Mouse (Mus musculus): ENCODE measurements at regions not wholly inside any gene's neighbourhood (a gene's known extent, or its start where the extent isn't known, plus 50 kb on each side); places are given as distances from the start of the nearest gene placed in this dataset.

- no peak for DNase-seq (ENCODE audit: low read depth)
Observed at GRCm38 (mm10) chr7:136674159-136674558, 220.3 kb upstream of the Mgmt start.

- no peak for DNase-seq (ENCODE audit: low read depth)
Observed at GRCm38 (mm10) chr7:136675041-136675440, 219.4 kb upstream of the Mgmt start.

GRCm38 (mm10) chr7:136676104-136676503 lies 218.3 kb upstream of the Mgmt start:
- DNase-seq (ENCODE audit: low read depth) = no peak

- no peak for DNase-seq (ENCODE audit: low read depth)
Observed at GRCm38 (mm10) chr7:136676987-136677545, 217.3 kb upstream of the Mgmt start.

- no peak for DNase-seq (ENCODE audit: low read depth)
Observed at GRCm38 (mm10) chr7:136689579-136689978, 204.8 kb upstream of the Mgmt start.

- DNase-seq (ENCODE audit: low read depth) = no peak
Observed at GRCm38 (mm10) chr7:136706246-136706645, 188.2 kb upstream of the Mgmt start.

GRCm38 (mm10) chr7:136707200-136708003 lies 187.0 kb upstream of the Mgmt start:
- DNase-seq (ENCODE audit: low read depth) = no peak

- DNase-seq (ENCODE audit: low read depth) = no peak
Observed at GRCm38 (mm10) chr7:136708004-136708435, 186.4 kb upstream of the Mgmt start.

- no peak for DNase-seq (ENCODE audit: low read depth)
Observed at GRCm38 (mm10) chr7:136710653-136711052, 183.8 kb upstream of the Mgmt start.

- no peak for DNase-seq (ENCODE audit: low read depth)
Observed at GRCm38 (mm10) chr7:136712962-136713640, 181.3 kb upstream of the Mgmt start.

GRCm38 (mm10) chr7:136727628-136728402 lies 166.6 kb upstream of the Mgmt start:
- DNase-seq (ENCODE audit: low read depth) = no peak

GRCm38 (mm10) chr7:136742171-136742570 lies 152.2 kb upstream of the Mgmt start:
- no peak for DNase-seq (ENCODE audit: low read depth)

- DNase-seq (ENCODE audit: low read depth) = no peak
Observed at GRCm38 (mm10) chr7:136745412-136745811, 149.0 kb upstream of the Mgmt start.

GRCm38 (mm10) chr7:136751477-136751876 lies 142.9 kb upstream of the Mgmt start:
- no peak for DNase-seq (ENCODE audit: low read depth)

- no peak for DNase-seq (ENCODE audit: low read depth)
Observed at GRCm38 (mm10) chr7:136754821-136755220, 139.6 kb upstream of the Mgmt start.

- DNase-seq (ENCODE audit: low read depth) = no peak
Observed at GRCm38 (mm10) chr7:136765026-136765425, 129.4 kb upstream of the Mgmt start.

- no peak for DNase-seq (ENCODE audit: low read depth)
Observed at GRCm38 (mm10) chr7:136767231-136767630, 127.2 kb upstream of the Mgmt start.

GRCm38 (mm10) chr7:136780708-136781107 lies 113.7 kb upstream of the Mgmt start:
- DNase-seq (ENCODE audit: low read depth) = no peak

- DNase-seq (ENCODE audit: low read depth) = no peak
Observed at GRCm38 (mm10) chr7:136791162-136791561, 103.3 kb upstream of the Mgmt start.

GRCm38 (mm10) chr7:136792131-136792530 lies 102.3 kb upstream of the Mgmt start:
- DNase-seq (ENCODE audit: low read depth) = no peak

- DNase-seq (ENCODE audit: low read depth) = no peak
Observed at GRCm38 (mm10) chr7:136796415-136796814, 98.0 kb upstream of the Mgmt start.

- DNase-seq (ENCODE audit: low read depth) = no peak
Observed at GRCm38 (mm10) chr7:136797780-136798435, 96.5 kb upstream of the Mgmt start.
